Mouse (Mus musculus) Patski (cell line): ENCODE measurements at regions not wholly inside any gene's neighbourhood (a gene's known extent, or its start where the extent isn't known, plus 50 kb on each side); places are given as distances from the start of the nearest gene placed in this dataset.

Source experiments
- ATAC-seq: fragments of 100-300 bp; one replicate; pipeline ENCODE4 v1.8.0; 2021
- CTCF ChIA-PET: fragments of 350-600 bp; sonication (Branson Sonifier 250); formaldehyde crosslinking; loops from one replicate; lab custom pipeline; 2022; ENCODE audit warnings: inconsistent platforms; lab: Charles Lee
- POLR2A ChIA-PET: fragments of 350-600 bp; sonication (Branson Sonifier 250); formaldehyde crosslinking; loops from one replicate; lab custom pipeline; 2022; ENCODE audit warnings: antibody characterized with exemption, inconsistent platforms; lab: Charles Lee
- DNase-seq: peaks from one replicate; pipeline ENCODE4 v3.0.0-alpha.2; 2011; ENCODE audit warnings: low read depth, low spot score
- H3K27me3 ChIP-seq: fragments of 371-371 bp; one replicate; pipeline ENCODE4 v1.5.1; 2021
- CTCF ChIP-seq: fragments of 100-300 bp; IDR thresholded peaks from one replicate; pipeline ENCODE4 v1.5.1; 2021
- in situ Hi-C: fragments of 300-500 bp; cut with MboI; formaldehyde crosslinking; loops from 3 replicates; pipeline ENCODE4 v1.11.1; 2018; ENCODE audit warnings: low pct_unique_long_range_greater_than_20kb, mixed read lengths

DNA sequence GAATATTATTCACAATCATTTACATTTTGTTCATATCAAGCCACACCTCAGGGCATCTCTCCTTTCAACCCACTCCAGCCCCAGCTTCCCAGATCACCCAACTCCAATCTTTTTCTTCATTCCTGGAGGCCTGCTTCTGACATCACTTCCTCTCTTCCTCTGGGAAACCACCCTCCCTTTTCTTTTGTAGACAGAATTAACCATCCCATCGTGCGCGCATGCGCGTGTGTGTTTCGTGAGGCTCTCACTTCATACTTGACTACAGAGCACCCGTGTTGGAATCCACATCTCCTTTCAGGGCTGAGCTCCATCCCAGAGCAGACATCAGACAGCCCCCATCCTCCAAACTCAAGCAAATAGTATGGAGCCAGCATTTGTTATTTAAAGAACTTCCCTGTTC is 50.4 kb upstream of the Atxn1 start:
- TF ChIP-seq CTCF = no peak
- H3K27me3 ChIP-seq = no peaks in the 10 kb centered on the region
- POLR2A ChIA-PET = interaction anchor here (1.5 kb wide), 1 partner anchor 9 kb away, joined by 3 read pairs; no protein-coding TSS in a partner anchor
- CTCF ChIA-PET = interaction anchor here (1.2 kb wide), 1 partner anchor 146 kb away, joined by 4 read pairs; no protein-coding TSS in a partner anchor
- DNase-seq (no peak), ATAC-seq (no peak)
- in situ Hi-C loops = no loop called here

DNA sequence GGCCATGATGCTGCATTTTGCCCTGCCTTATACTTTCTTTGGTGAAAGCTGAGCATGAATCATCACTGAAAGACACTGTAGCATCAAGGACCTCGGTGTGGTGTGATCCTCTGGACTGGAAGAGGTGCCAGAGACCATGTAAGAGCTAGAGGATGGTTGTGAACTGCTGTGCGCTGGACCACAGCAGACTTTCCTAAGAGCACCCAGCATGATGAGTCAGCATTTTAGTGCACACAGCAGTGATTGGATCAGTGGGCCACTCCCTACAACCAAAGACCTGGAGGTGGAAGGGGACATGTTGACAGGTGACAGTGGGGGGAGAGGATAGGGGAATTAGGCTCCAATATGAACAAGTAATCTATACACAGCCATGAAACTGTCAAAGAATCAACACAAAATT is 49.8 kb upstream of the Atxn1 start:
- POLR2A ChIA-PET = interaction anchor here (1.5 kb wide), 1 partner anchor 9 kb away, joined by 3 read pairs; no protein-coding TSS in a partner anchor
- DNase-seq (no peak), ATAC-seq (no peak)
- TF ChIP-seq CTCF = no peak
- in situ Hi-C loops = no loop called here
- CTCF ChIA-PET = no interaction called here
- no peaks in the 10 kb centered on the region for H3K27me3 ChIP-seq
